Mouse (Mus musculus): ENCODE data around the gene Magi1.
"Not testable (repeated sequence)": the region's sequence is repeated elsewhere in the genome, so short reads cannot be mapped to it uniquely, and the experiment has no call there.

Magi1 gene

GRCm38 (mm10) chr6:93716686-93717625 is 566.8 kb downstream of the Magi1 start:
- no peak for DNase-seq

GRCm38 (mm10) chr6:93715181-93716180 is 568.2 kb downstream of the Magi1 start:
- DNase-seq, result no peak

DNA sequence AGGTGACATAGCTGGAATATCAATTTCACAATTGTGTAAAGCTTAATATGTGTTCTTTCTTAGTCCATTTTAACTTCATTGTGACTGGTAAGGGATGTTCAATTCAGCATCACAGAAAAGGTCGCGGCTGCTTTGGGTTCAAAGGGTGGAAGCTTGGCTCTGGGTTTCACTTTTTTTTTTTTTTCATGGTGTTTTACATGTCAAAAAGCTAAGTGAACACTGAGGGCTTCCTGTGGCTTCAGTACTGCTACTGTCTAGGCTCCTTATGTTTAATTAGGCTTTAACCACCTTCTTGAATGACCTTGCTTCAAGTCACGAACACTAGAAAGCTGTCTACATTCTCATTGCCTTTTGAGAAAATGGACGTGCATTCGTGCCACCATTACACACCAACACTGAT is 579.4 kb downstream of the Magi1 start:
- DNase-seq, result no peak

DNA sequence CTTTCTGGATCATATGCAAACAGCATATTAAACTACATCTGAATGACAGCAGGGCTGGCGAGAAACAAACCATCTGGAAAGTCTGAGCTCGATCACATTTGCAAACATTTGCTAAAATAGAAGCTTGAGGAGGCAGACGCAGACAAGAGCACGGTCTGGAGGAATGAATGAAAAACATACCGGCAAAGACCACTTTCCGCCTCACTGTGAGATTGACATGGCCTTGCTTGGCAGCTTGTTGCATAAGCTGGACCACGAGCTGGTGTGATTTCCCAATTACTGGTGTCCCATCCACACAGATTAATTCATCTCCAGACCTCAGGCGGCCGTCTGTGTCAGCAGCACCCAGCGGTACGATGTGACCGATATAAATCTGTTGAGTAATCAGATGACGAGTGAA is 584.3 kb downstream of the Magi1 start:
- no peak for DNase-seq

GRCm38 (mm10) chr6:93697956-93698355 is 585.8 kb downstream of the Magi1 start:
- DNase-seq, result no peak

GRCm38 (mm10) chr6:93678766-93679165 is 605.0 kb downstream of the Magi1 start:
- DNase-seq, result no peak

DNA sequence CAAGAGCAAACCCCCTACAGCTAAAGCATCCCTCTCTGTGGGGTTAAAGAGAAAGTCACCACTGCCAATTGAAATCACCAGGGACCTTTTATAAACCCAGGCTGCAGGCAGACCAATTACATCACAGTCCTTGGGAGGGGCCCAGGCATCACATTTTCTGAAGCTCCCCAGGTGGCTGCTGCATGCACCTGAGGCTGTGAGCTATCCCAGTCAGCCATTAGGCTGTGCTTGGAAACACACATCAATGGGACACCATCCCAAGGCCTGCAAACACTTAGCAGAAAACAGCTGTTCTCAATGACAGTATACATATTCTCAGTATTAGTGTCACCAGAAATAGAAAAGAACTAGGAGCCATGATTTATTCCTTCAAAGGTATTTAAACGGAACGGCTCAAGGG is 617.0 kb downstream of the Magi1 start:
- DNase-seq, result no peak

GRCm38 (mm10) chr6:93665056-93665805 is 618.5 kb downstream of the Magi1 start:
- DNase-seq, result no peak

DNA sequence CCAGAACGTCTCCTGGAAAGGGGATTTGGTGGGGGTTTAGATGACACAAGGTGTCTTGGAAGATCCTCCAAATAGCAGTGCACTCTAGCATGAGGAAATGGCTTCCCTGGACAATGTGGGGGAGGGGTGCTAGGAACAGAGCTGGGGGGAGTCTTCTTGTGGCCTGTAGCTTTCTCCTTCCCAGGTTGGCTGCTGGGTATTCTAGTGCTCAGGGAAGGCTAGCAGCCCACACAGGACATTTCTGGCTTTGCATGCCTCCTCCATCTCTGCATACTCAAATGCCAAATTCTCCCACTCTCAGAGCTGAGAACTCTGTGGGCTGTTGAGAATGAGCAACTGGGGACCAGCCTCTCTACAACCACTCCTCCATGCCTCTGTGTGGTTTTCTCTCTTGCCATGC is 622.6 kb downstream of the Magi1 start:
- DNase-seq, result no peak

DNA sequence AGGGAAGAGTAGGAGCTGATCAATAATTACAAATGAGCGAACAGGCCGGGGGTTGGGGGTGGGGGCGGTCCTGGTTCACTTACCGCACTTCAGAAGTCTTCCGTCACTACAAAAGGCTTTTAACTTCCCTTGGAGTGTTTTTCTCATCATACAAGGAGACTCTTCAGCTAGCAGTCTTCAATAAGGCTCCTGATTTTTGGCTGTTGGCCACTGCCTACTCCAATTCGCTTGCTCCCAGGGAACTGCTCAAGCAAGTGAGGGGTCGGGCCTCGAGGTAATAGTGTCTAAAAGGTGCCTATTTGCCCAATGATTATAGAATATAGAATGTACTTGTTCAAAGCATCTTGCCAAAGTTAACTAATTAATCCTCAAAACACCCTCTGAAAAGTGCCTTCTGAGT is 624.2 kb downstream of the Magi1 start:
- DNase-seq, result no peak

DNA sequence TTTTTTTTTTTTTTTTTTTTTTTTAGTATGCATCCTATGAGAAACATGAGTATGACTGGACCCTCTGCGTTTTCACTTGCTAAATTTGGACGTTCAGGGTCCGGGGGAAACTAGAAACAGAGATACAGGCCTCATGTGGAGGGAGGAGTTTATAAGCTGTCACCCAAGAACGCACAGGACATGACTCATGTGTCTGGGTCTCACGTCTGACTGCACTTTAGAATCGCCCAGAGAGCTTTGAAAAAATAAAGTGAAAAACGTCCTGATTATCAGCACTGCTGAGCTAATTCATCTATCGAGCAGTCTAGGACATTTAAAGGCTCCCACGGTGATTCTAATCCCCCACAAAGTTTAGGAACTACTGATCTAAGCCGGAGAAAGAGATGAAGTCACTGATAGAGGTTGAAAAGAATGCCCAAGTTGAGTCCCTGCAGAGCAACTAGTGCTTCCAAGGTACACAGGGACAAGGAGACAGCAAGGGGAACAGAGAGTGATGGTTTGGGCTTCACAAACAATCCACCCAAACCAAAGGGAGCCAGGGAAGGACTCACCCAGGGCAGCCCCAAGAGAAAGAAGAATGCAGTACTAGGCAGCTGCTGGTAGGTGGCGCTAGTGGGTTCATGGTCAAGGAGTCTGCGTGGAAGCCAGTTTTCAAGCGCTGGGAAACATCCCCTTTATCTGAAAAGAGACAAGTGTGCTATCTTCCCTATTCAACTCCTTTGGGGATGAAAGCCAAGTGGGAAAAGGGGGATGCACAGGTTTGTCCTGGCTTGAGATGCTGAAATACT is 626.3 kb downstream of the Magi1 start:
- peak; percentile 58 for DNase-seq

GRCm38 (mm10) chr6:93648581-93649230 is 635.0 kb downstream of the Magi1 start:
- peak; percentile 54 for DNase-seq

DNA sequence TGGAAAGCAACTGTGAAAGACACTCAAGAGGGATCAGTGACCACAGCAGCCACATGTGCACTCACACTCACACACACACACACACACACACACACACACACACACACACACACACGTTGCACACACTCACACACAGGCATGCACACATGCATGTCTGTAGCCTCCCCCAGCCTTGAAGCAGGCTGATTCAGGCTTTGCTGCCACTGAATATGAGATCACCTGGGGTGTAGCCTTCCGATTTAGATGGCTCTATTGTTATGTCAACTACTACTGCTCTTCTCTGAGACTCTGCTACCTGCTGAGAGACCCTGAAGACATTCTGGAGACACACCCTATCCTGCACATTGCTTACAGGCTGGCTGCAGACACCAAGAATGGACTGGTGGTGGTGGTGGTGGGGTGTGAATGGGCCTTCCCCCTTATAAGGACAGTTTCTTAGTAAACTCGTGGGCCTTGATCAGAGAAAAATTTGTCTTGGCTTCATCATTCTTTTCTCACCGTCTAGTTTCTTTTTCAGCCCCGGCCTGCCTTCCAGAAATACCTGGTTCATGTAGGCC is 653.9 kb downstream of the Magi1 start:
- DNase-seq, result not testable (repeated sequence)

GRCm38 (mm10) chr6:93627200-93627599 is 656.5 kb downstream of the Magi1 start:
- DNase-seq, result no peak
